Mouse (Mus musculus) midbrain, embryonic 16.5 days (tissue): ENCODE data around the gene Tbc1d14. TPM values are rescaled to one million over a fixed set of nuclear protein-coding genes. Genes with fewer than 3 reads are reported as not detected.

Source experiments
- ATAC-seq: fragments of 200-750 bp; cut with Nextera tagmentation; 2 replicates; pipeline ENCODE4 v1.8.0; 2017; ENCODE audit warnings: moderate TSS enrichment
- H3K27ac ChIP-seq: fragments of 300-500 bp; sonication (generic); 2 replicates; pipeline ENCODE4 v1.5.1; 2014; ENCODE audit warnings: mild to moderate bottlenecking, low read length, mixed read lengths
- H3K27me3 ChIP-seq: fragments of 300-500 bp; sonication (generic); 2 replicates; pipeline ENCODE4 v1.6.1; 2014; ENCODE audit warnings: low read depth, low read length, mixed read lengths; ENCODE audit not compliant: control insufficient read depth, insufficient read depth
- H3K36me3 ChIP-seq: fragments of 300-500 bp; sonication (generic); 2 replicates; pipeline ENCODE4 v1.6.1; 2014; ENCODE audit warnings: mild to moderate bottlenecking, low read length, moderate library complexity, mixed read lengths; ENCODE audit not compliant: control insufficient read depth, insufficient read depth
- H3K4me1 ChIP-seq: fragments of 300-500 bp; sonication (generic); 2 replicates; pipeline ENCODE4 v1.6.1; 2014; ENCODE audit warnings: mild to moderate bottlenecking, low read length, mixed read lengths; ENCODE audit not compliant: control insufficient read depth, insufficient read depth
- H3K4me2 ChIP-seq: fragments of 300-500 bp; sonication (generic); 2 replicates; pipeline ENCODE4 v1.6.1; 2014; ENCODE audit warnings: mild to moderate bottlenecking, low read length, mixed read lengths
- H3K4me3 ChIP-seq: fragments of 300-500 bp; sonication (generic); 2 replicates; pipeline ENCODE4 v1.5.1; 2014; ENCODE audit warnings: low read depth, mild to moderate bottlenecking, low read length, moderate library complexity, mixed read lengths
- H3K9ac ChIP-seq: fragments of 300-500 bp; sonication (generic); 2 replicates; pipeline ENCODE4 v1.6.1; 2014; ENCODE audit warnings: low read depth, low read length, mixed read lengths
- H3K9me3 ChIP-seq: fragments of 300-500 bp; sonication (generic); replicated peaks from 2 replicates; pipeline ENCODE4 v1.6.1; 2014; ENCODE audit warnings: mild to moderate bottlenecking, low read length, mixed read lengths; ENCODE audit not compliant: control insufficient read depth, poor library complexity, severe bottlenecking
- WGBS: fragments of 180-500 bp; shearing (Covaris S2); extraction: QIAGEN DNeasy Blood & Tissue Kit; methylation state at CpG from one replicate; pipeline ENCODE4 v1.1.7; 2014; 5-methylcytosine and 5-hydroxymethylcytosine counted together
- polyA plus RNA-seq: library from polyadenylated mRNA; unstranded; fragments of >200 nt; fragmentation: Nextera tagmentation; extraction: Ambion mirVana; gene quantifications from 2 replicates; pipeline ENCODE4 v1.2.1, GENCODE M21; 2015

The Tbc1d14 gene
- polyA plus RNA-seq, 1 experiment from 2014 or later, result 74.6 TPM

DNA sequence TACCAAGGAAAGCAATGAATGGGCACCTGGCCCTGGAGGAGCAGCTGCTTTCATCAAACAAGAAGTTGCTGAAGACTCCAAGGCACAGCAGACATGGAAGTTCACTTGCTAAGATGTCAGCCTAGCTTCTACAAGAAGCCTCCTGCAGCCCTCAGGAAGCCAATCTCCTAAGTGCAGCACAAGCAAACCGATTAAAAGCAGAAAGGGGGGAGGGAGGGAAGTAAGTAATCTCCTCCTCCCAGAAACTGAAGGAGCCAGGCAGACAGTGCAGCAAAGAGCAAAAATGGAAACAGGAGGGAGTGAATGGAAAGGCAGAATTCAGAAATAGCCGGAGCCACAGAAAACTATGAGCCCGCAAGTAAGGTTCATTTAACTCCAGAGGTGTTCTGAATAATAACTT, 19.7 kb downstream of the Tbc1d14 start:
- Histone ChIP-seq H3K27ac (no peak overlapping the region), H3K9me3 (no peaks in the 10 kb centered on the region), H3K9ac (no peak overlapping the region), H3K36me3 (no peaks in the 10 kb centered on the region), H3K27me3 (no peaks in the 10 kb centered on the region), H3K4me2 (no peak overlapping the region), H3K4me3 (no peak overlapping the region), H3K4me1 (no peaks in the 10 kb centered on the region)
- ATAC-seq, result no peak
- 57% methylated on average over 3 of the region's 3 CpGs for WGBS

DNA sequence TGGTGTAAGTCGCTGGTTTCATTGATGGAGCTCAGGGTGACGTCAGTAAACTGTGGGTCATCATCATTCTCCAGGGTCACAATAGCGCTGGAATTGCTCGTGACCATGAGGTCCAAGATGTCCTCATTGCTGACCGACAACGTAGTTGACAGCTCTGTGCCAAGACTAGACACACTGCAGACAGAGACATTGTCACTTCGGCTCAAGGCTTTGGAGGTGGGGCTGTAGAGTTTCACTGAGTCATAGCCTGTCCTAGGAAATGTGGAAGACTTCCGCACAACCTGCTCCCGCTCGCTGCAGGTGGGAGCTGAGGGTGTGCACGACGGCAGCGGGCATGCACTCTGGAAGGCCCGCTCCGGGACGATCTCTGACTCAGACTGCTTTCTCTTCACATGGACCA, 21.7 kb downstream of the Tbc1d14 start:
- no peaks in the 10 kb centered on the region for H3K9me3 ChIP-seq
- H3K36me3 ChIP-seq, result no peaks in the 10 kb centered on the region
- no peaks in the 10 kb centered on the region for H3K27me3 ChIP-seq
- H3K4me3 ChIP-seq, result no peak overlapping the region
- WGBS, result 95% methylated on average over 16 of the region's 16 CpGs
- no peak overlapping the region for H3K27ac ChIP-seq
- H3K4me1 ChIP-seq, result peaks cover 5% of the 10 kb centered on the region; the same call in 1 of the 2 replicates
- ATAC-seq, result no peak
- no peak overlapping the region for H3K9ac ChIP-seq
- no peak overlapping the region for H3K4me2 ChIP-seq

DNA sequence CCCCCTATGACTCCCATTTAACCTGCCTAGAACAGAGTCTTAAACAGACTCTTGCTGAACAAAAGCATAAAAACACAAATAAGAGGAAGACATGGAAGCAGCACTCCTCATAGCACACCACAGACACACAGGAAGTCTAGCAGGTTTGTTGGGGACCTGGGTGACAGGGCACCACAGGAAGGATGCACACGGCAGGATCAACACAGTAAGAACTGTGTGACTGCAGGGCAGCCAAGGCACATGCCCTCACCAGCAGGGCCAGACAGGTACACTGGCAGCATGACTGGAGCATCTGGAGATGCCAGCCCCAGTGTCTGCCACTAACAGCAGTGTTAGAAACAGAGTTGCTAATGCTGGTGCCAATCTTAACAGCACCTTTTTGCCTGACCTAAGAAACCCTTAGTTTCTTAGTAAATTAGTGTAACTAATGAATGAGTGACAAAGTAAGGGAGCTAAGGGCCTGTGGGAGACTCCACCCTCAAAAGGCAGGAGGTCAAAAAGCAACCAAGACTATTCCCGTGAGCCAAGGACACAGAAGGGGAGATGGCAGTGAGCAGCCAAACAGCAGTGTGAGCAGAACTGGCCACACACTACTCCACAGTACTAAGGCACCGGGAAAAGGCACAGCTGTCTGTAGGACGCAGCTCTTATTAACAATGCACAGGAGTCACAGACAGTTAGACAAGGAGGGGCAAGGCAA, 22.4 kb downstream of the Tbc1d14 start:
- ATAC-seq, result no peak
- Histone ChIP-seq H3K36me3 (no peaks in the 10 kb centered on the region), H3K9me3 (no peaks in the 10 kb centered on the region), H3K9ac (no peak overlapping the region), H3K4me2 (no peak overlapping the region), H3K4me1 (peaks cover 5% of the 10 kb centered on the region; the same call in 1 of the 2 replicates), H3K4me3 (no peak overlapping the region), H3K27me3 (no peaks in the 10 kb centered on the region), H3K27ac (no peak overlapping the region)
- WGBS, result 90% methylated on average over 4 of the region's 4 CpGs

- Histone ChIP-seq H3K4me1 (peaks cover 5% of the 10 kb centered on the region; the same call in 1 of the 2 replicates), H3K27me3 (no peaks in the 10 kb centered on the region), H3K9ac (no peak overlapping the region), H3K4me2 (no peak overlapping the region), H3K36me3 (no peaks in the 10 kb centered on the region), H3K27ac (no peak overlapping the region), H3K9me3 (no peaks in the 10 kb centered on the region), H3K4me3 (no peak overlapping the region)
- no peak for ATAC-seq
- 92% methylated on average over 7 of the region's 7 CpGs for WGBS
These were observed 23.0 kb downstream of the Tbc1d14 start for GRCm38 (mm10) chr5:36570098-36570497.

- no peaks in the 10 kb centered on the region for H3K27me3 ChIP-seq
These were observed 25.0 kb downstream of the Tbc1d14 start for GRCm38 (mm10) chr5:36568118-36568517.

GRCm38 (mm10) chr5:36567627-36568026, 25.4 kb downstream of the Tbc1d14 start:
- H3K4me2 ChIP-seq, result no peak overlapping the region
- no peak overlapping the region for H3K9ac ChIP-seq
- no peak overlapping the region for H3K4me3 ChIP-seq
- no peak overlapping the region for H3K27ac ChIP-seq
- no peaks in the 10 kb centered on the region for H3K36me3 ChIP-seq
- H3K4me1 ChIP-seq, result peaks cover 5% of the 10 kb centered on the region; the same call in 1 of the 2 replicates
- ATAC-seq, result no peak
- no peaks in the 10 kb centered on the region for H3K27me3 ChIP-seq
- H3K9me3 ChIP-seq, result no peaks in the 10 kb centered on the region
- WGBS, result 67% methylated on average over 2 of the region's 2 CpGs

More at GRCm38 (mm10) chr5:36568118-36568517, 25.0 kb downstream of the Tbc1d14 start:
- H3K9me3 ChIP-seq, result no peaks in the 10 kb centered on the region
- 92% methylated on average over 4 of the region's 4 CpGs for WGBS
- no peak overlapping the region for H3K27ac ChIP-seq
- H3K4me3 ChIP-seq, result no peak overlapping the region
- no peak for ATAC-seq
- no peak overlapping the region for H3K4me2 ChIP-seq
- H3K9ac ChIP-seq, result no peak overlapping the region
- peaks cover 5% of the 10 kb centered on the region; the same call in 1 of the 2 replicates for H3K4me1 ChIP-seq
- no peaks in the 10 kb centered on the region for H3K36me3 ChIP-seq

DNA sequence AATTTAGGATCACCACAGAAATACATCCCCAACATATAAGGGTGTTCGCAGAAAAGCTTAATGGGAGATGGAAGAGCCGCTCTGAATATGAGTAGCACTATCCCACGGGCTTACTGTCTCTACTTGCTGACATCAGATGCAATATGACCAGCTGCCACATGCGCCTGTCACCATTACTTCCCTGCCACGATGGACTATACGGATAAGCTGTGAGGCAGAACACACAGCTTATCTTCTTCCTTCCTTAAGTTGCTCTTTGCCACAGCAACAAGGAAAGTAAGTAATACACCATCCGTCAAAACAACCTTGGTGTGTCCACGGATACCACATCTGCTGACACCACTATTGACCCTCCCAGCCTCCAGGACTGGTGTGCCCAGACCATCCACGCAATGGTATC, 28.5 kb downstream of the Tbc1d14 start:
- H3K9ac ChIP-seq, result no peak overlapping the region
- peaks cover 5% of the 10 kb centered on the region; the same call in 1 of the 2 replicates for H3K4me1 ChIP-seq
- no peaks in the 10 kb centered on the region for H3K36me3 ChIP-seq
- 91% methylated on average over 9 of the region's 9 CpGs for WGBS
- H3K4me2 ChIP-seq, result no peak overlapping the region
- H3K27ac ChIP-seq, result no peak overlapping the region
- ATAC-seq, result no peak
- no peaks in the 10 kb centered on the region for H3K27me3 ChIP-seq
- no peak overlapping the region for H3K4me3 ChIP-seq
- no peaks in the 10 kb centered on the region for H3K9me3 ChIP-seq

DNA sequence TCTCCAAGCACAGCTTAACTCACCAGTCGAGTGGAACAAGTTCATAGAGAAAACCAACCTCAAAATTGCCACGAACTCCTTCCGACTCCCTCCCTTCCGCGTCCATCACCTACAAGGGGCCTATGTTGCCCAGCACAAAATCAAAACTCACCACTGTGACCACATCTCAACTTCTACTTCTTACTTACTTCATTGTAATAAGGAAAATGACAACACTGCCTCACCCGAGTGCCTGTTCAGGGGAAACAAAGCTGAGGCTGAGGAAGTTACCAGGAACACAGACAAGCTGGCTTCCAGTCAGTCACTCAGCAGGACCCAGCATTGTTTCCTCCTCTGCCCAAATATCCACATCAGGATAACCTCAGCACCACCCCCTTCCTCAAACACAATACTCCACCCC, 29.3 kb downstream of the Tbc1d14 start:
- WGBS, result 80% methylated on average over 6 of the region's 6 CpGs
- no peaks in the 10 kb centered on the region for H3K27me3 ChIP-seq
- H3K36me3 ChIP-seq, result no peaks in the 10 kb centered on the region
- no peak overlapping the region for H3K9ac ChIP-seq
- no peak overlapping the region for H3K4me3 ChIP-seq
- no peak for ATAC-seq
- H3K9me3 ChIP-seq, result no peaks in the 10 kb centered on the region
- peaks cover 5% of the 10 kb centered on the region; the same call in 1 of the 2 replicates for H3K4me1 ChIP-seq
- no peak overlapping the region for H3K4me2 ChIP-seq
- no peak overlapping the region for H3K27ac ChIP-seq

DNA sequence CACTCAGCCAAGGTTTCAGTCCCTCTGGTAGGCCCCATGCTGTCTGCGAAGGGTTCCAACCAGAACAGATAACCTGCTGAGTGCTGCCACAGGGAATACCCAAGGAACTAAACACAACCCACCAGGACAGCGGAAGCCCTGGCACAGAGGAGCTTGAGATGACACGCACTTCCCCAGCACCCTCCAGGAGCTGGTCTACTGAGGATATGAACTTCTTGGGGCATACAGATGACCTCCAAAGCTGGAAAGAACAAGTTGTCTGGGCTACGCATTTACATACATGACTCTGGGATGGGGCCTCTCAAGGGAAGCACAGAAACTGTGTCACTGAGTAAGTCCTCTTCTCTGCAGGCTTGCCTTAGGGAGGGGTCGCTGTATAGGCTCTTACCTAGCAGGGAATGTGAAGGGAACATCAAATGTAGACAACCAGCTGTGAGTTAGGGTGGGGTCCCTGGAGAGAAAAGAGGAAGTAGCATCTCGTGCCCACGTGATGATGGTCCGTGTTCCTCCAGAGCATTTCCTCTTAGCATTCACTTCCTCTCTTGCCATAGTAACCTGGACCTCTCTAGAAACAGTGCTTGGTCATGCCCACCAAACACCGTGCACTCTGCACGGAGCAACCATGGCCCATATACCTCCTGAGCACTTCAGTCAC, 30.2 kb downstream of the Tbc1d14 start:
- H3K36me3 ChIP-seq, result no peaks in the 10 kb centered on the region
- ATAC-seq, result no peak
- no peaks in the 10 kb centered on the region for H3K9me3 ChIP-seq
- H3K27ac ChIP-seq, result no peak overlapping the region
- WGBS, result 95% methylated on average over 10 of the region's 10 CpGs
- no peaks in the 10 kb centered on the region for H3K27me3 ChIP-seq
- H3K4me2 ChIP-seq, result no peak overlapping the region
- H3K4me1 ChIP-seq, result peaks cover 5% of the 10 kb centered on the region; the same call in 1 of the 2 replicates
- no peak overlapping the region for H3K9ac ChIP-seq
- no peak overlapping the region for H3K4me3 ChIP-seq
